Mouse (Mus musculus) NIH3T3 (cell line): ENCODE results near the gene Tcn2.
A peak's percentile ranks its signal among the peaks of the same experiment; 100 is the strongest.
"Not testable (repeated sequence)": the region's sequence is repeated elsewhere in the genome, so short reads cannot be mapped to it uniquely, and the experiment has no call there.

Experiments
- DNase-seq: peaks from one replicate; pipeline ENCODE4 v3.0.0-alpha.2; 2012; ENCODE audit warnings: low read depth

Tcn2 gene

GRCm38 (mm10) chr11:3930019-3930418, 1.9 kb downstream of the Tcn2 start:
- no peak for DNase-seq

GRCm38 (mm10) chr11:3925916-3926315, 6.0 kb downstream of the Tcn2 start:
- no peak for DNase-seq

GRCm38 (mm10) chr11:3922731-3923130, 9.2 kb downstream of the Tcn2 start:
- DNase-seq = no peak

GRCm38 (mm10) chr11:3922115-3922514, 9.8 kb downstream of the Tcn2 start:
- no peak for DNase-seq

- peak; percentile 79 for DNase-seq
These were observed 10.6 kb downstream of the Tcn2 start for GRCm38 (mm10) chr11:3921281-3921850.

GRCm38 (mm10) chr11:3920476-3920875, 11.5 kb downstream of the Tcn2 start:
- no peak for DNase-seq

GRCm38 (mm10) chr11:3918738-3919137, 13.2 kb downstream of the Tcn2 start:
- peak; percentile 63 for DNase-seq

GRCm38 (mm10) chr11:3914109-3914840, 17.7 kb downstream of the Tcn2 start, which contains the start of gene Slc35e4:
Slc35e4 (minus strand) TSS chr11:3914664.
- DNase-seq = peak; percentile 94

GRCm38 (mm10) chr11:3913316-3914108, 18.4 kb downstream of the Tcn2 start:
- DNase-seq = peak; percentile 96

GRCm38 (mm10) chr11:3912875-3913271, 19.1 kb downstream of the Tcn2 start:
- peak; percentile 59 for DNase-seq

- peak; percentile 69 for DNase-seq
These were observed 19.7 kb downstream of the Tcn2 start for GRCm38 (mm10) chr11:3912100-3912874.

- not testable (repeated sequence) for DNase-seq
These were observed 20.5 kb downstream of the Tcn2 start for GRCm38 (mm10) chr11:3911440-3911839.

- peak; percentile 60 for DNase-seq
These were observed 21.2 kb downstream of the Tcn2 start for GRCm38 (mm10) chr11:3910513-3911310.

- DNase-seq = peak; percentile 45
These were observed 22.7 kb downstream of the Tcn2 start for GRCm38 (mm10) chr11:3909236-3909635.

- peak; percentile 23 for DNase-seq
These were observed 26.5 kb downstream of the Tcn2 start for GRCm38 (mm10) chr11:3905446-3905845.

GRCm38 (mm10) chr11:3904673-3905072, 27.3 kb downstream of the Tcn2 start:
- DNase-seq = no peak

- DNase-seq = peak; percentile 81
These were observed 28.9 kb downstream of the Tcn2 start for GRCm38 (mm10) chr11:3903046-3903445.

GRCm38 (mm10) chr11:3902516-3902915, 29.4 kb downstream of the Tcn2 start:
- no peak for DNase-seq

- no peak for DNase-seq
These were observed 31.7 kb downstream of the Tcn2 start for GRCm38 (mm10) chr11:3900296-3900695.

- no peak for DNase-seq
These were observed 36.0 kb downstream of the Tcn2 start for GRCm38 (mm10) chr11:3895933-3896332.

- DNase-seq = no peak
These were observed 36.5 kb downstream of the Tcn2 start for GRCm38 (mm10) chr11:3895458-3895857.
